Mouse (Mus musculus): ENCODE results near the gene Ccdc40.
"Not testable (repeated sequence)": the region's sequence is repeated elsewhere in the genome, so short reads cannot be mapped to it uniquely, and the experiment has no call there.

Gene Ccdc40

DNA sequence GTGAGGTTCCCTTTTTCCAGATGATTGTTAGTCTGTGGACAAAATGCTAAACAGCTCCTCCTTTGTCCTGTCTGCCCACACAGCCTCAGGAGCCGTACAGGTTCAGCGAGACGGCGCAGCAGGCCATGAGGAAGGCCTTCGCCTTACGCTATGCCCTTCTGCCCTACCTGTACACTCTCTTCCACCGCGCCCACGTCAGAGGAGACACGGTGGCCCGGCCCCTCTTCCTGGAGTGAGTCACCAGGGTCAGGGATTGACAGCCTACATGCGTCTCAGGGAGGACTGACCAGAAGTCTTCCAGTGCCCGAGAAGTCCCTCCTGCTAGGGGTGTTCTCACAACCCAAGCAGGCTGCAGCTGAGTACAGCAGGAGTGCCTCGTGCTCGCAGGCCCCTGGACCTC is 52.7 kb downstream of the Ccdc40 start:
- DNase-seq (ENCODE audit: extremely low read depth, low read depth): no peak

DNA sequence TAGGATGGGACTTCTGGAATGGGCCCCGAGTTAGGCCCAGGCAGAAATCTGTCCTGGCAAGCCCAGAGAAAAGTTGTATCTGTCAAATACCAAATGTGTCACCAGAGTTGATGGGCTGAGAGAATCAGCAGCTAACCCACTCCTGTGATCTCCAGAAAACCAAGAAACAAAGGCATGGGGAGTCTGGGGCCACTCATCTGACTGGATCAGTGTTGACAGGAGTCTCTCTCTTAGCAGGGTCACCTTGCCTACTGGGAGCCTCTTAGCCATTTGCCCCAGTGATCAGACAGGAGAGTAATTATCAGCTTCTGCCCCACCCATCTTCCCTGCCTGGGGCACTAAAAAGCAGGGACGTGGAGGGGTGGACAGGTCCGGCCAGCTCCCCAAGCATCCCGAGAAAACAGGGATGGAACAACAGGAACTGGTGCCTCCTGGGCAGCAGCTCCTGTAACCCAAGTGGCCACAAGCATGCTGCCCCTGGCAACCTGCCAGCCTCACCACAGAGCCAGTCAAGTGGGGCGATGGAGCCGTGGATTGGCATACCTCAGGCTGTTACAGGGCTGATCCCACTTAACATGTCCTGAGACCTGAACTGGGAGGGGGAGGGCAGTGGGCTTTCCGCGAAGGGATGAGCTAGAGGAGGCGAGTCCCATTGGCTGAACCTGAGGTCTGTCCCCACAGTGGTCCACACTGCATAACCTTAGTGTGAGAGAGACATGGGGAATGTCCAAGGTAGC is 57.6 kb downstream of the Ccdc40 start:
- no peak for DNase-seq (ENCODE audit: extremely low read depth, low read depth)

DNA sequence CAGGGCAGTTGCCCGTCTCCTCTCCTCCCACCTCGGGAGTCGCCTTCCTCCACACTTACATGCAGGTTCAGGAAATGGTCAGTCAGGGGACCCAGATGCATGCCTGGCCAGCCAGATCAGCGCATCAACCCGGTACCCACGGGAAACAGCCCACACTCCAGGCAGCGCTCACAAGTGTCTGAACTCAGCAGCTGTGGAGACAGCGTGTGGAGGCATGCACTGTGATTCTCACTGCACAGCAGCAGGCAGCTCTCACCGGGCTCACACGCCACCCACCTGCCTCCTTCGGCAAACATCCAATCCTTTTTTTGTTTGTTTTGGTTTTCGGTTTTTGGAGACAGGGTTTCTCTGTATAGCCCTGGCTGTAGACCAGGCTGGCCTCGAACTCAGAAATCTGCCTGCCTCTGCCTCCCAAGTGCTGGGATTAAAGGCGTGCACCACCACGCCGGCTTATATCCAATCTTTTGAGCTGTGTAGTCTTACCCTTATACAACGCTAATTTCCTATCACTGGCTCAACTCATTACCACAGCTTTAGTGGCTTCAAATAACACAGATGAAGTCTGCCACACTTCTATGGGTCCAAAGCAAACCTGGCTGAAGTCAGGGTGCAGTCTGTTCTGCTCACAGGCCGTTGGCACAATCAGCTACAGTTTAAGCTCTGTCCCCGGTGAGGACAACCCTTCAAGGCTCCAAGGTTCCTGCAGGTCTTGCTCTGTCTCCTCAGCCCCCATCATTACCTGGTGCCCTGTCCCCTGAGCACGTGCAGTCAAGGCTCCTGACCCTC is 59.0 kb downstream of the Ccdc40 start:
- DNase-seq (ENCODE audit: extremely low read depth, low read depth): no peak

DNA sequence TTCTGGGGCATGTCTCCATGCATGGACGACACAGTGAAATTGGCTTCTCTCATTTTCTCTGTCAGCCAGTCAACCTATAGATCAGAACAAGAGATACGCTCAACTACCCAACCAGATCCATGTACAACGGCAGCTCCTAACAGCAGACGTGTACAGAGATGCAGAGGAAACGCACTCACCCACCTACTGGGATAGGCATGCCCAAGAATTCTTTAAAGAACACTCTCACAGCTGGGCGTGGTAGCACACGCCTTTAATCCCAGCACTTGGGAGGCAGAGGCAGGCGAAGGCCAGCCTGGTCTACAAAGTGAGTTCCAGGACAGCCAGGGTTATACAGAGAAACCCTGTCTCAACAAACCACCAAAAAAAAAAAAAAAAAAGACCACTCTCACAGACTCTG is 64.5 kb downstream of the Ccdc40 start:
- not testable (repeated sequence) for DNase-seq (ENCODE audit: extremely low read depth, low read depth)

DNA sequence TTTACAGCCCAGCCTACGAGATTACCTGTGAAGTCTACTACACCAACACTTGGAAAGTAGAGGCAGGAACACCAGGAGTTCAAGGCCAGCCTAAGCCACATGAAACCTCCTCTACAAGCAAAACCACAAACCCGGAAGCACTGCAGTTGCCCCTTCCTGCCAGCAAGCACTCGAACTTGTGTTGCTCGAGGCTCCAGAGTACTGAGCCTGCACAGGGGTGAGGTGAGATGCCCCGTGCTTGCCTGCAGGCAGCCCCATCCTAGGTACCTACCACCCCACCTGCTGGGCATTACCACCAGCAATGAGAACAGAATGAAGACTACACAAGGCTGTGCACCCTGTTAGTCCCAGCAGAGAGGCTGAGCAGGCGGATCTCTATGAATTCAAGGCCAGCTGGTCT is 69.6 kb downstream of the Ccdc40 start:
- DNase-seq (ENCODE audit: extremely low read depth, low read depth): no peak

DNA sequence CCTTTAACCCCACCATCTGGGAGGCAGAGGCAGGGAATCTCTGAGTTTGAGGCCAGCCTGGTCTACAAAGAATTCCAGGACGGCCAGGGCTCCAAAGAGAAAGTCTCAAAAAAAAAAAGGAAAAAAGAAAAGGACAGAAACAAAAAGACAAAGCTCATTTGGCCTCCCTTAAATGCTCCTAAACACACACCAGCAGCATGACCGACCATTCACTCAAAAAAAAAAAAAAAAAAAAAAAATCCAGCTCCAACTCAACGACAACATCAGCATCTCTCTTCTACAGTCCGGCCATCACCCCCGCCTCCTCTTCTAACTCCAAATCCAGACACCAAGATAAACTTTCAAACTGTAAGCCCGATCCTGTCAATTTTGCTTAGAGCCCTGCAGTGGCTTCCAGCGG is 70.5 kb downstream of the Ccdc40 start:
- no peak for DNase-seq (ENCODE audit: extremely low read depth, low read depth)

DNA sequence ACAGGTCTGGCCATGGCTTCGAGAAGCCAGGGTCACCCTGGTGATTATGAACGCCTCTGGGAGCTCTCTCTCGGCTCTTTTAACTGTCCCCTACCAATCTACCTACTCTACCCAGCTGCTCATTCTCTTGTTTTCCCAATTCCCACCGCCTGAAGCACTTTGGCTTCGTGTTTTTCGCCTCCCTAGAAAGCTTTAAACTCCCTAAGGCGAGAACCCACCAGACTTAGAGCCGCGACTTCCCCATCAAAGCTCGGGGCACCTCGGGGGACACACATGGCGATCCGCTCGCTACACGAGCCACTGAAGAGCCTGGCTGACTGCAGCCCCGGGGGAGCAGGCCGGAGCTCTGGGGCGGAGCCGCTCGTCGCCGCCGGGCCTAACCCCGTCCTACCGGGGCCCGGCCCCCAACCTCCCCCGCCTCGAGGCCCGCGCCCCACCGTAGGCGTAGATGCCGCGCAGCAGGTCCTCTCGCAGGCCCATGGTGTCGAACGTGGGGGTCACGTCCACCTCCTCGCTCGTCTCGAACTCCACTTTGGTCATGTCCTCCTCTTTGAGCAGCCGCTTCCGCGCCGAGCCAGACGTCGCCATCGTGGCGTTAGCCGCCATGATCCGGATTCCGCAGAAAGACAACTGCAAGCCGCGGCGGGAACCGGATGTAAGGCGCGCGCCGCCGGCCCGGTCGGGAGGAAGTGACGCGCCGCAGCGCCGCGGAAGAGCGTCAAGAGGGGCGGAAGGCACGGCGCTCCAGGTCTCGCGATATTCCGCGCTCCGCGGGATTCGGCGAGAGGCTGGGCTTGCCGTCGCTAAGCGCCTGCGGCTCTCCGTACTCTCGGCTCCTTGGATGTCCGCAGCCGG is 71.2 kb downstream of the Ccdc40 start, which contains the start of gene Eif4a3:
TSS of gene Eif4a3 (minus strand) at position 699 of the 855 bp plus-strand sequence.
- DNase-seq (ENCODE audit: extremely low read depth, low read depth): peak; percentile 82

DNA sequence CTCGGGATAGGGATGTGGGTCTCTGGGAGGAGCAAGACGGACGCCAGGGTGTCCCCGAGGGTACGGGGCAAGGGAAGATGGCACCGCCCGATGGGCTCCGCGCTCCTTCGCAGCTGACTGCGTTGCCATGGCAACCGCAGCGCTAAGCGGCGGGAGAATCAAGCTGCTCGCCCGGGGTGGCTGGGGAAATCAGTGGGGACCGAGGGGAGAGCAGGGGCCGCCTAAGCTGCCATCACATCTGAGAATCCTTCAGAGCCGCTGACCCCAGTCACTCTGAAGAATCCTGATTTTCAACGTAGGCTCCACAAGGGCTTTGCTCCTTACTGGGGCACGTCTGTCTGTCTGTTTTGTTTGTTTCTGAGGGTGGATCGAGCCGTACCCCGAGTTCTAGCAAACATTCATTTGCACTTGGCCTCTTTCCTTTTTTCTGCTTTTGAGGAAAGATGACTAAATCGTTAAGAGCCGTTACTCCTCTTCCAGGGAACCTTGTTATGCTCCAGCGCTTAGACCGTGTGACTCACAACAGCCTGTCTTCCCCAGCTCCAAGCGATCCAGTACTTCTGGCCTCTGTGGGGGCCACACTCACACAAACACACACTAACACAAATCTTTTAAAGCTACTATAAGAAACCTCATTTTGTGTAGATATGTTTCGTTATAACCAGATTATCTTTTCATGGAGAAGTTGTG is 72.0 kb downstream of the Ccdc40 start:
- no peak for DNase-seq (ENCODE audit: extremely low read depth, low read depth)

DNA sequence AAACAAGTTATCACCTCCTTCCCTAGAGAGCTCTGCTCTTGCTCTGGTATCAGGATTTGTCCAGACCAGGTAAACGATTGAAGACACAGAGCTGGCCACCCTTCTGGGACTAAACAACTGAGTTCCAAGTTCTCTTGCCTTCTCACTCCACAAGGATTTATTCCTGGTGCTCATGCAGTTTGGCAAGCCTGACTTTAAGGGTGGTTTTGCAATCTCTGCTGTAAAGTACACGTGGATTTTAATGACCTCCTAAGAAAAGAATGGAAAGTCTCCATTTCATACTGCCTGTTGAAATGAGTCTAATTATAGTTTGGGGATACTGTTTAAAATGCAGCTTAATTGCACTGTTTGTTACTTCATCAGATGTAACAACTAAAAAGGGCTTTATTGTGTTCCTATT is 72.6 kb downstream of the Ccdc40 start:
- no peak for DNase-seq (ENCODE audit: extremely low read depth, low read depth)

DNA sequence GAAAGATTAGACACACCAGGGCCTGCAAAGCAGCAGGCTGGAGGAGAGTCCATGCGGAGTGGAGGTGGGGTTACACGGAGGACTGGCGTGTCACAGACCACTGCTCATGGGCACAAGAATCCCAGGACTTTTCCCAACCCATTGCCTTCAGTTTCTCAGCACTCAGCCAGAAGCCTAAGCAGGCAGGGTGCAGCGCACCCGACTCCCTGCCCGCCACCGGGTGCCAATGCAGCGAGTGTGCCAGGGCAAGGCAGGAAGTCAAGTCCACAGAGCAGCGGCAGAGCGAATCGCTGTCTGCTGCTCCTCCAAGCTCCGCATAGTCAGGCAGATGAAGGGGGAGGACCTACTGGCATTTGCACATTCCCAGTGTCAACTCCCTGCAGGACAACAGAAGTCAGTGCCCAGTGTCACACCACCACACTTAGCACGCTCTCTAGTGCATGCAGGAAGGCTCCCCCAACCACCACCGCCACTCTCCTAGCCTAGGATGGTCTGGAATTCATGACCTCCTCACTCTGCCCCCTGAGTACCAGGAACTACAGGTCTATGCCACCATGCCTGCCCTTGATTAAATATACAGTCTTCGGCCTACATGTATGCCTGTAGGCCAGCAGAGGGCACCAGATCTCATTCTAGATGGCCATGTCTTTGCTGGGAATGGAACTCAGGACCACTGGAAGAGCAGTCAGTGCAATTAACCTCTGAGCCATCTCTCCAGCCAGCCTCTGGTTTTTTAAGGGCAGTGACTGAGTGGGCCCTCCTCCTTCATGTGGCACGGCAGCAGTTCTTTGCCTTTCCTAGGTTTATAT is 76.7 kb downstream of the Ccdc40 start:
- peak; percentile 37 for DNase-seq (ENCODE audit: extremely low read depth, low read depth)

DNA sequence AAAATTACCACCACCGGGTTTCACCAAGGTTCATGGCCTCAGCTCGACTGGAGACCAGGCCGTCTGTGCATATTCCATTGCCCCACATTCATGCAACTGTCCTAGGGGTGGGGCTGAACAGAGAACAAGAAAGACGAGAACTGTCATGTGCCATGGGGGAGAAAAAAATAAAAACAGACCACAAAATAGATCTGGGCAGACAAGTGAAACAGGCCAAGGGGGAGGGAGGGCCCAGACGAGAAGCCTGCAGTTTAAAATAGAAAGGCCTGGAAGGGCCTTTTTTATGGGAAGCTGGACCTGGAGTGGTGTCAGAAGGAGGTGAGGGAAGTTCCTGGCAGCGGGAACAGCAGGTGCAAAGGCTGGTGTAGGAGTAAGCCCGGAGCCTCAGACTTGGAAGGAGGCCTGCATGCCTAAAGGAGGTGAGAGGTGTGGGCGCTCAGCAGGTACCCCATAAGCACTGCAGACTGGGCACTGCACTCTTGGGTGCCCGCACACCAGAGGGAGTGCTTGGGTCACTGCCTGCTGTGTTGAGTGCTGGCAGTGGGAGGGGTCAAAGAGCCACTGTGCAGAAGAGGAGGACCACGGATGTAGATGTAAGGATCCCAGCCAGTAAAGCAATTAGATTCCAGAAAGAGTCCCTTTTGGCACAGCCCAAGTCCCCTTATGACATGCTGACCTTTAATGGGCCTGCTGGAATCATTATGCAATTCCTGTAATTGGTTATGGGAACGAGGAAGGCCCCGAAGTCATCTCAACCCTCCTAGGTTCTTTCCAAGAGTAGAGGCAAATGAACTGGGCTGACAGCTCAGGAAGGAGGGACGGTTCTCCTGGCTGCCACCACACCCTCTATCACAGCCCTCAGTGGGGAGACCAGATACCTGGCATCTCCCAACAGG is 78.6 kb downstream of the Ccdc40 start:
- DNase-seq (ENCODE audit: extremely low read depth, low read depth): no peak

DNA sequence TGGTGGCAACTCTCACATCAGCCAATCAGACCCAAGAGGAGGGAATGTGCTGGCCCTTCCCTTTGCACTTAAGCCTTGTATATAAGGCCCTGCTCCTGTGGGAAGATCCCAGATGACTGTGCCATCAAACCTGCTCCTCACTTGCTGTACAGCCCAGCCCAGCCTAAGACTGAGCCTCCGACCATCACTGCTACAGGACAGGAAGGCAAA is 79.2 kb downstream of the Ccdc40 start, which contains the start of gene Card14:
TSS of gene Card14 (plus strand) at position 111 of the 210 bp plus-strand sequence.
- no peak for DNase-seq (ENCODE audit: extremely low read depth, low read depth)

DNA sequence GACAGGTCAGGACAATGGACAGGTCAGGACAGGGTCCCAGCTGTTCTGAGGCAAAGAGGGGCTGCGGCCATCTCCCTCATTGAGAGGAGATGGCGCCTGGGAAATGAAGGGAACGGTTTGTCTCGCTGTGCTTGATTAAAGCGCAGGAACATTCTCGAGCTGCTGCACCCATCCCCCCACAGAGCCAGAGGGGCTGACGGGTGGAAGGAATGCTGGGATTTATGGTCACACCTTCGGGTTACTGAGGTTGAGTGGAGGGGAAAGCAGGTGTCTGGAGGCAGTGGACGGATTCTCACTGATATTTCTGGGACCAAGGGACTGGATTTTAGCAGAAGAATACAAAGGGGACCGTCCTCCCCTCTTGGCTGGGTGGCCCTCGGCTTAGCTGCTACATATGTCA is 79.5 kb downstream of the Ccdc40 start:
- no peak for DNase-seq (ENCODE audit: extremely low read depth, low read depth)

DNA sequence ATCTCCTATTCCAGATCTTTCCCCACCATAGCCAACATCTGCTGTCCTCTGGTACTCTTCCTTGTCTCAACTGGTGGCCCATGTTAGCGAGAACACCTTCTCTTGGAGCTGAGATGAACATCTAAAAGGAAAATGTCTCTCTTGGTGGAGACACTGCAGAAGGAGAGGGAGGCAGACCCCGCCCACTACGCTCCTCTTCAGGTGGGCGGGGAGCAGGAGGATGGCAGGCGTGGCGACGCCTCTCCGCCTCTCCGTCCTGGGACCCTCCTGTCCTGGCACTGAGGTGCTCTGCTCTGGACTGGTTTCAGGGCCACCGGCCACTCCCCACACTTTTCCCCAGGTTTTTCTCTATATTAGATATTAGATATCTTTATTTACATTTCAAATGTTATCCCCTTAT is 82.2 kb downstream of the Ccdc40 start:
- no peak for DNase-seq (ENCODE audit: extremely low read depth, low read depth)

DNA sequence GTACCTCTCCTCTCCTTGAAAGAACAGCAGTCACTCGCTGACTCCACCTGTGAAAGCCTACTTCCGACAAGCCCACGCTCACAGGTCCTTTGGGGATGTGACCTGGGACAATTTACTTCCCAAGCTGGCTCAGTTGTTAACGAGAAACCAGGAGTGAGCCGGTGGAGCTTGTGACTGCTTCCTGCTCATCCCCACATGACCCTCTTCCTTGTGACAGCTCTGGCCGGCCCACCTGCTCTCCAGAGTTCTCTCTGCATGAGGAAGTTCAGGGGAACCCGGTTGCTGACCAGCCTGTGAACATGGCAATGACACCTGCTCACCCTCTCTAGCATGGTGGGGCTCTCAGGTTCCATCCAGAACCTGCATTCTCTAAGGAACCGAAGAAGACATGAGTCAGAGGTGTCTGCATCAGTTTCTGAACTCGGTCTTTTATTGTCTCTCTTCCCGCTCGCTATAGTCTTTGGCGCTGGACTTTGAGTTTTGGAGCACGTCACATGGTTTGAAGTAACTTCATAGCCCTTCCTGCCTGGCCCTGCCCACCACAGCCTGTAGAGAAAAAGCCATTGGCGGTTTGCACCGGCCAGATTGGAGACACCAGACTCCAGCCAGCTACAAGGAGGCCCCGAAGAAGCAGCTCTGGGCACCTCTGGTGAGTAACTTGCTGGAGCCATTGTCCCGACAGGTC is 86.0 kb downstream of the Ccdc40 start:
- no peak for DNase-seq (ENCODE audit: extremely low read depth, low read depth)

Measured in MEL-GATA-1-ER (cell line).